Mouse (Mus musculus) liver, adult 2 months (tissue): ENCODE measurements around the gene Capn1. TPM values are rescaled to one million over a fixed set of nuclear protein-coding genes. Genes with fewer than 3 reads are reported as not detected.

ENCODE experiments used
- DNase-seq: peaks from one replicate; pipeline ENCODE4 v3.0.0-alpha.2; 2011; ENCODE audit warnings: low read depth, low spot score; ENCODE audit errors: extremely low read depth
- H3K27ac ChIP-seq: fragments of 200-500 bp; replicated peaks from 2 replicates; pipeline ENCODE4 v1.5.1; 2012; ENCODE audit warnings: low read depth, mild to moderate bottlenecking, control low read depth, inconsistent platforms, low read length; ENCODE audit not compliant: insufficient read depth
- H3K27me3 ChIP-seq: fragments of 200-500 bp; 2 replicates; pipeline ENCODE4 v1.6.1; 2012; ENCODE audit warnings: mild to moderate bottlenecking, moderate library complexity, low read length, inconsistent platforms; ENCODE audit not compliant: control insufficient read depth, insufficient read depth
- H3K36me3 ChIP-seq: fragments of 200-500 bp; 2 replicates; pipeline ENCODE4 v1.6.1; 2012; ENCODE audit warnings: low read length, inconsistent platforms; ENCODE audit not compliant: control insufficient read depth, insufficient read depth
- H3K4me1 ChIP-seq: fragments of 200-500 bp; 2 replicates; pipeline ENCODE4 v1.6.1; 2011; ENCODE audit warnings: low read length; ENCODE audit not compliant: control insufficient read depth, insufficient read depth
- H3K4me3 ChIP-seq: fragments of 200-500 bp; 2 replicates; pipeline ENCODE4 v1.5.1; 2011; ENCODE audit warnings: low read depth, mild to moderate bottlenecking, control low read depth, low read length, moderate library complexity; ENCODE audit not compliant: insufficient read depth
- H3K79me2 ChIP-seq: fragments of 200-500 bp; 2 replicates; pipeline ENCODE4 v1.6.1; 2012; ENCODE audit warnings: inconsistent platforms, mild to moderate bottlenecking, low read length, moderate library complexity; ENCODE audit not compliant: control insufficient read depth, insufficient read depth
- H3K9ac ChIP-seq: fragments of 200-500 bp; 2 replicates; pipeline ENCODE4 v1.6.1; 2012; ENCODE audit warnings: low read depth, mild to moderate bottlenecking, control low read depth, inconsistent platforms, low read length
- CTCF ChIP-seq: fragments of 200-500 bp; IDR thresholded peaks from 2 replicates; pipeline ENCODE4 v1.5.1; 2011; ENCODE audit warnings: low read depth, low read length, control low read depth
- POLR2A ChIP-seq: fragments of 200-500 bp; IDR thresholded peaks from 2 replicates; pipeline ENCODE4 v1.6.1; 2011; ENCODE audit warnings: low read length, control low read depth; ENCODE audit not compliant: insufficient read depth; ENCODE audit errors: extremely low read depth
- WGBS: fragments of 180-500 bp; shearing (Covaris S2); methylation state at CpG from one replicate; pipeline ENCODE4 v1.1.7; 2018; 5-methylcytosine and 5-hydroxymethylcytosine counted together
- polyA plus RNA-seq: library from polyadenylated mRNA; depleted of rRNA; stranded (reverse); fragments of >200 nt; gene quantifications from 2 replicates; pipeline ENCODE4 v1.2.3, GENCODE M21; 2012; rRNA removed
- total RNA-seq: library from RNA; depleted of rRNA; stranded (reverse); fragments of >200 nt; gene quantifications from 2 replicates; pipeline ENCODE4 v1.2.3, GENCODE M21; 2014; rRNA removed

The Capn1 gene
- total and polyA plus RNA-seq, 2 experiments: 8.0 to 12.7 TPM

GRCm38 (mm10) chr19:5939715-5940114 is 76.0 kb downstream of the Capn1 start:
- H3K27ac ChIP-seq: no peak overlapping the region
- no peaks in the 10 kb centered on the region for H3K36me3 ChIP-seq
- H3K9ac ChIP-seq: no peak overlapping the region
- TF ChIP-seq CTCF: no peak
- no peak for TF ChIP-seq POLR2A
- H3K27me3 ChIP-seq: no peaks in the 10 kb centered on the region
- no peak overlapping the region for H3K4me3 ChIP-seq
- WGBS: 87% methylated on average over 5 of the region's 5 CpGs
- no peak for DNase-seq
- peaks cover 6% of the 10 kb centered on the region; the same call in 1 of the 2 replicates for H3K4me1 ChIP-seq
- H3K79me2 ChIP-seq: no peaks in the 10 kb centered on the region

Other genes with a start within 250 kb of the Capn1 start
- gene Scyl1, start 244.5 kb downstream of the Capn1 start, total RNA-seq: 28.9 and 35.9 TPM in 2 replicates
- 40.9 and 46.6 TPM in 2 replicates for gene Scyl1, start 244.5 kb downstream of the Capn1 start, polyA plus RNA-seq
- gene Frmd8, start 140.6 kb downstream of the Capn1 start, total RNA-seq: 5.2 and 5.9 TPM in 2 replicates
- 10.3 and 14.2 TPM in 2 replicates for gene Frmd8, start 140.6 kb downstream of the Capn1 start, polyA plus RNA-seq
- 8.6 and 13.0 TPM in 2 replicates for gene Slc25a45, start 138.1 kb downstream of the Capn1 start, total RNA-seq
- 52.8 and 57.7 TPM in 2 replicates for gene Slc25a45, start 138.1 kb downstream of the Capn1 start, polyA plus RNA-seq
- gene Tigd3, start 121.7 kb downstream of the Capn1 start, total RNA-seq: 0.18 and 0.27 TPM in 2 replicates
- 0.16 and 0.24 TPM in 2 replicates for gene Tigd3, start 121.7 kb downstream of the Capn1 start, polyA plus RNA-seq
- 10.3 and 10.7 TPM in 2 replicates for gene Dpf2, start 102.9 kb downstream of the Capn1 start, total RNA-seq
- gene Dpf2, start 102.9 kb downstream of the Capn1 start, polyA plus RNA-seq: 28.8 and 40.0 TPM in 2 replicates
- 1.7 and 2.1 TPM in 2 replicates for gene Cdc42ep2, start 91.1 kb downstream of the Capn1 start, total RNA-seq
- gene Cdc42ep2, start 91.1 kb downstream of the Capn1 start, polyA plus RNA-seq: 2.1 and 2.4 TPM in 2 replicates
- 6.7 and 8.3 TPM in 2 replicates for gene Pola2, start 51.7 kb downstream of the Capn1 start, total RNA-seq
- 10.5 and 14.3 TPM in 2 replicates for gene Pola2, start 51.7 kb downstream of the Capn1 start, polyA plus RNA-seq
- gene Slc22a20, start 29.8 kb downstream of the Capn1 start, total RNA-seq: not detected in 2 replicates
- not detected in 2 replicates for gene Slc22a20, start 29.8 kb downstream of the Capn1 start, polyA plus RNA-seq
- gene Syvn1, start 30.7 kb upstream of the Capn1 start, total RNA-seq: 7.6 and 15.2 TPM in 2 replicates
- gene Syvn1, start 30.7 kb upstream of the Capn1 start, polyA plus RNA-seq: 53.0 and 64.7 TPM in 2 replicates
- 27.1 and 27.2 TPM in 2 replicates for gene Mrpl49, start 41.9 kb upstream of the Capn1 start, total RNA-seq
- 13.6 and 16.8 TPM in 2 replicates for gene Mrpl49, start 41.9 kb upstream of the Capn1 start, polyA plus RNA-seq
- 455 and 560 TPM in 2 replicates for gene Fau, start 41.9 kb upstream of the Capn1 start, total RNA-seq
- 715 and 820 TPM in 2 replicates for gene Fau, start 41.9 kb upstream of the Capn1 start, polyA plus RNA-seq
- 10.9 and 12.6 TPM in 2 replicates for gene Znhit2, start 45.3 kb upstream of the Capn1 start, total RNA-seq
- 52.6 and 52.7 TPM in 2 replicates for gene Znhit2, start 45.3 kb upstream of the Capn1 start, polyA plus RNA-seq
- 185 and 210 TPM in 2 replicates for gene Tm7sf2, start 52.5 kb upstream of the Capn1 start, total RNA-seq
- gene Tm7sf2, start 52.5 kb upstream of the Capn1 start, polyA plus RNA-seq: 433 and 503 TPM in 2 replicates
- gene Vps51, start 61.3 kb upstream of the Capn1 start, total RNA-seq: 16.0 and 19.8 TPM in 2 replicates
- gene Vps51, start 61.3 kb upstream of the Capn1 start, polyA plus RNA-seq: 30.4 and 36.3 TPM in 2 replicates
- not detected in 2 replicates for gene Tmem262, start 64.1 kb upstream of the Capn1 start, total RNA-seq
- not detected in 2 replicates for gene Tmem262, start 64.1 kb upstream of the Capn1 start, polyA plus RNA-seq
- 0.34 and 0.46 TPM in 2 replicates for gene Gm28374, start 66.4 kb upstream of the Capn1 start, total RNA-seq
- 0.20 TPM in 1 of 2 replicates, not detected in the other for gene Gm28374, start 66.4 kb upstream of the Capn1 start, polyA plus RNA-seq
- gene Zfpl1, start 69.1 kb upstream of the Capn1 start, total RNA-seq: 7.9 and 11.0 TPM in 2 replicates
- 45.1 and 49.1 TPM in 2 replicates for gene Zfpl1, start 69.1 kb upstream of the Capn1 start, polyA plus RNA-seq
- 0.28 and 0.47 TPM in 2 replicates for gene Cdca5, start 69.1 kb upstream of the Capn1 start, total RNA-seq
- 0.18 and 0.20 TPM in 2 replicates for gene Cdca5, start 69.1 kb upstream of the Capn1 start, polyA plus RNA-seq
- not detected in 2 replicates for gene AC131692.1, start 78.5 kb upstream of the Capn1 start, total RNA-seq
- not detected in 2 replicates for gene AC131692.1, start 78.5 kb upstream of the Capn1 start, polyA plus RNA-seq
- not detected in 2 replicates for gene Naaladl1, start 89.9 kb upstream of the Capn1 start, total RNA-seq
- not detected in 2 replicates for gene Naaladl1, start 89.9 kb upstream of the Capn1 start, polyA plus RNA-seq
- 4.0 and 4.9 TPM in 2 replicates for gene Sac3d1, start 102.8 kb upstream of the Capn1 start, total RNA-seq
- 19.4 and 22.0 TPM in 2 replicates for gene Sac3d1, start 102.8 kb upstream of the Capn1 start, polyA plus RNA-seq
- 7.2 and 10.5 TPM in 2 replicates for gene Snx15, start 112.4 kb upstream of the Capn1 start, total RNA-seq
- gene Snx15, start 112.4 kb upstream of the Capn1 start, polyA plus RNA-seq: 19.1 and 20.5 TPM in 2 replicates
- 0.74 and 1.6 TPM in 2 replicates for gene Batf2, start 125.1 kb upstream of the Capn1 start, total RNA-seq
- 1.1 and 2.4 TPM in 2 replicates for gene Batf2, start 125.1 kb upstream of the Capn1 start, polyA plus RNA-seq
- gene Arl2, start 125.7 kb upstream of the Capn1 start, total RNA-seq: 2.5 and 3.0 TPM in 2 replicates
- gene Arl2, start 125.7 kb upstream of the Capn1 start, polyA plus RNA-seq: 13.9 and 16.3 TPM in 2 replicates
- gene Majin, start 168.5 kb upstream of the Capn1 start, total RNA-seq: not detected in 2 replicates
- gene Majin, start 168.5 kb upstream of the Capn1 start, polyA plus RNA-seq: 0.14 TPM in 1 of 2 replicates, not detected in the other
- gene Gpha2, start 210.5 kb upstream of the Capn1 start, total RNA-seq: 0.27 and 0.28 TPM in 2 replicates
- gene Gpha2, start 210.5 kb upstream of the Capn1 start, polyA plus RNA-seq: not detected in 2 replicates
- 3.2 and 3.3 TPM in 2 replicates for gene Ppp2r5b, start 220.0 kb upstream of the Capn1 start, total RNA-seq
- gene Ppp2r5b, start 220.0 kb upstream of the Capn1 start, polyA plus RNA-seq: 12.5 and 14.5 TPM in 2 replicates
- 9.1 and 16.0 TPM in 2 replicates for gene Atg2a, start 225.8 kb upstream of the Capn1 start, total RNA-seq
- 26.8 and 32.3 TPM in 2 replicates for gene Atg2a, start 225.8 kb upstream of the Capn1 start, polyA plus RNA-seq